Comparison of ENCODE assay signal across 7 mouse cellular contexts in genomic region chr1:136466143-136466811, GRCm38 (mm10). TPM values are rescaled to one million over a fixed set of nuclear protein-coding genes. Genes with fewer than 3 reads are reported as not detected.
A peak's percentile ranks its signal among the peaks of the same experiment; 100 is the strongest.
DNase-seq lines count a peak whose midpoint lies in the region; ATAC-seq lines count a peak whose summit lies in the region.

Kif14 (plus strand) TSS chr1:136466343.

- no peaks in the 10 kb centered on the region for H3K9me3 ChIP-seq in intestine, embryonic 15.5 days
- H3K9me3 ChIP-seq in midbrain, embryonic 10.5 days (replicated peaks): no peaks in the 10 kb centered on the region

- ATAC-seq in intestine, embryonic 15.5 days: peak; percentile 100

- DNase-seq in adrenal gland, adult 18-20 months (ENCODE audit: low spot score in 2 of 2): peak; percentile 89 to 90
- DNase-seq in embryo, embryonic 11 days: peak; percentile 99
- peak; percentile 91 for DNase-seq in gastrocnemius, postnatal 25 days
- DNase-seq in left cerebral cortex, postnatal 25 days (ENCODE audit: low spot score in 2 of 2): peak; percentile 92 to 94
- peak; percentile 98 for DNase-seq in midbrain, embryonic 10.5 days (ENCODE audit: low spot score)
- peak; percentile 93 for DNase-seq in right cerebral cortex, postnatal 4 days

- H3K27me3 ChIP-seq in intestine, embryonic 15.5 days (replicated peaks): no peaks in the 10 kb centered on the region
- H3K27me3 ChIP-seq in midbrain, embryonic 10.5 days (ENCODE audit: low read depth, poor library complexity, severe bottlenecking): no peaks in the 10 kb centered on the region

- under 1% methylated on average over 52 of the region's 52 CpGs for WGBS in intestine, embryonic 15.5 days
- under 1% methylated on average over 52 of the region's 52 CpGs for WGBS in midbrain, embryonic 10.5 days

- peak within 1 kb of the TSS; percentile 92 for H3K4me2 ChIP-seq in intestine, embryonic 15.5 days (replicated peaks)

- H3K27ac ChIP-seq in intestine, embryonic 15.5 days: no peak within 1 kb of the TSS
- H3K27ac ChIP-seq in midbrain, embryonic 10.5 days (replicated peaks): peak within 1 kb of the TSS; percentile 94

- intact Hi-C loops in left cerebral cortex, postnatal 25 days (cut with DNase I): loop anchor here (5.0 kb wide), 1 partner anchor 56 kb away; no protein-coding TSS in a partner anchor

- H3K4me3 ChIP-seq in intestine, embryonic 15.5 days (replicated peaks): peak within 1 kb of the TSS; percentile 60
- H3K4me3 ChIP-seq in midbrain, embryonic 10.5 days: peak within 1 kb of the TSS; percentile 86

- H3K4me1 ChIP-seq in intestine, embryonic 15.5 days (replicated peaks): peaks cover 6% of the 10 kb centered on the region; the same call in 1 of the 2 replicates
- H3K4me1 ChIP-seq in midbrain, embryonic 10.5 days: peaks cover 32% of the 10 kb centered on the region

- peak within 1 kb of the TSS; percentile 63 for H3K9ac ChIP-seq in intestine, embryonic 15.5 days

- H3K36me3 ChIP-seq in intestine, embryonic 15.5 days: no peaks in the 10 kb centered on the region; the same call in 1 of the 2 replicates
- peaks cover 29% of the 10 kb centered on the region for H3K36me3 ChIP-seq in midbrain, embryonic 10.5 days

RNA-seq across cellular contexts. Expression of gene Kif14, which starts in this region (rescaled TPM):
- total RNA-seq in adrenal gland, adult 18-20 months (2021): under 1 TPM; 0.23 to 0.48 TPM
- total RNA-seq in gastrocnemius, postnatal 25 days (2021): under 1 TPM; 0.19 to 0.20 TPM
- 4.0 and 4.6 TPM in 2 replicates for polyA plus RNA-seq in intestine, embryonic 15.5 days (2015; fragmentation: Nextera tagmentation; extraction: Ambion mirVana)
- total RNA-seq in left cerebral cortex, postnatal 25 days (2021): under 1 TPM; 0.09 to 0.25 TPM
- 7.1 and 8.3 TPM in 2 replicates for polyA plus RNA-seq in midbrain, embryonic 10.5 days (2016; fragmentation: Nextera tagmentation; extraction: Ambion mirVana)

Comparison
In these comparisons a context has a peak if more than half of its experiments do, and no peak if none do; other contexts are left out.
1. Peak in DNase-seq in adrenal gland, adult 18-20 months; RNA of the gene not detected or under 1 TPM.
2. Peak in DNase-seq in gastrocnemius, postnatal 25 days; RNA of the gene not detected or under 1 TPM.
3. Peak in DNase-seq in left cerebral cortex, postnatal 25 days; RNA of the gene not detected or under 1 TPM.